Mouse (Mus musculus) skeletal muscle tissue, postnatal 0 days (tissue): Measurements from ENCODE around the gene Clta. TPM values are rescaled to one million over a fixed set of nuclear protein-coding genes. Genes with fewer than 3 reads are reported as not detected.

Experiments
- polyA plus RNA-seq: library from polyadenylated mRNA; unstranded; fragments of >200 nt; fragmentation: Nextera tagmentation; extraction: Ambion mirVana; gene quantifications from 2 replicates; pipeline ENCODE4 v1.2.1, GENCODE M21; 2015

The Clta gene
- polyA plus RNA-seq = 167 and 198 TPM in 2 replicates

GRCm38 (mm10) chr4:44004126-44004525 lies at the start of gene Clta:
Gene Clta (plus strand): TSS chr4:44004452.

DNA sequence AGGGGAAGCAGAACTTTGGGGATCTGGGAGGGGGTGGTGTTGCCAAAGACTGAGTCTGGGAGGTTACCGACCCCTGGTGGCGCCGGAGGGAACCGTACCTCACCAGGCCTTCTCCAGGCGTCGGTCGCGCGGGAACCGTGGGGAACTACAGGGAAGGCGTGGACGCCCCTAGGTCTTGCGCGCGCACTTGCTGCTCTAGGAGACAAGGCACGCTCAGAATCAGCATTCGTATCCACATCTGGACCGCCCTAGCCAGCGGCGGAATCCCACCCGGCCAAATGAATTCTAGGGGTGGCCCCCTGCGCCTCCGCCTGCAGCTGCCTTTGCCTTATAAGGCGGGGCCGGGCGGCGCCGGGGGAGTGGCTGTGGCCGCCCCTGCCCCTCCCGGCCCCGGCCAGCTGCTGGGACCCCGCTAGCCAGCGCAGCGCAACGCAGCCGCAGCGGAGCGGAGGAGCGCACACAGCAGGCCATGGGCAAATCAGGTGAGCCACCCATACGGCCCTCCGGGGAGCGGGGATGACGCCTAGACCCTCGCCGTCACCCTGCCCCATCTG lies 46.9 kb upstream of the Clta start, which contains the start of gene Glipr2:
TSS of gene Glipr2 (plus strand) at position 110 of the 554 bp plus-strand sequence.

GRCm38 (mm10) chr4:43983181-43983580 lies 21.1 kb upstream of the Clta start, which contains the start of gene Ccin:
Gene Ccin (plus strand): TSS chr4:43983483.

Other genes starting within 250 kb of the Clta start
- not detected in 2 replicates for gene Olfr159, start 233.4 kb upstream of the Clta start, polyA plus RNA-seq
- not detected in 2 replicates for gene Olfr156, start 180.6 kb upstream of the Clta start, polyA plus RNA-seq
- not detected in 2 replicates for gene Olfr157, start 164.3 kb upstream of the Clta start, polyA plus RNA-seq
- gene Olfr155, start 152.9 kb upstream of the Clta start, polyA plus RNA-seq = not detected in 2 replicates
- 10.0 and 10.3 TPM in 2 replicates for gene Reck, start 128.9 kb upstream of the Clta start, polyA plus RNA-seq
- gene Glipr2, start 47.1 kb upstream of the Clta start, polyA plus RNA-seq = 67.6 and 79.1 TPM in 2 replicates
- not detected in 2 replicates for gene Ccin, start 21.0 kb upstream of the Clta start, polyA plus RNA-seq
- 9.7 and 12.6 TPM in 2 replicates for gene Gne, start 79.7 kb downstream of the Clta start, polyA plus RNA-seq
- 4.3 TPM in 2 replicates for gene Rnf38, start 229.3 kb downstream of the Clta start, polyA plus RNA-seq